Mouse (Mus musculus) C2C12 (cell line): ENCODE measurements around the gene Mdh2. TPM values are rescaled to one million over a fixed set of nuclear protein-coding genes. Genes with fewer than 3 reads are reported as not detected.

ENCODE experiments used
- H3K27me3 ChIP-seq: one replicate; pipeline ENCODE4 v1.6.1; 2011; ENCODE audit not compliant: control insufficient read depth, insufficient read depth, insufficient read length
- H3K36me3 ChIP-seq: one replicate; pipeline ENCODE4 v1.6.1; 2011; ENCODE audit not compliant: control insufficient read depth, insufficient read depth
- H3K4me3 ChIP-seq: one replicate; pipeline ENCODE4 v1.5.1; 2011; ENCODE audit warnings: mild to moderate bottlenecking, control low read depth; ENCODE audit not compliant: poor library complexity, insufficient read depth, severe bottlenecking
- H3K79me2 ChIP-seq: one replicate; pipeline ENCODE4 v1.6.1; 2011; ENCODE audit not compliant: control insufficient read depth, insufficient read depth
- H3K79me3 ChIP-seq: one replicate; pipeline ENCODE4 v1.6.1; 2011; ENCODE audit warnings: low read depth, control low read depth
- H3ac ChIP-seq: one replicate; pipeline ENCODE3; 2011; ENCODE audit warnings: low read depth; ENCODE audit not compliant: control insufficient read depth, insufficient read length
- CEBPB ChIP-seq: IDR thresholded peaks from one replicate; pipeline ENCODE4 v1.6.1; 2011; ENCODE audit warnings: low read depth, mild to moderate bottlenecking, control low read depth, moderate library complexity
- CTCF ChIP-seq: IDR thresholded peaks from one replicate; pipeline ENCODE4 v1.5.1; 2011; ENCODE audit not compliant: control insufficient read depth, insufficient read depth, insufficient read length
- FOSL1 ChIP-seq: IDR thresholded peaks from one replicate; pipeline ENCODE4 v1.8.0; 2011; ENCODE audit warnings: mild to moderate bottlenecking, low read length; ENCODE audit not compliant: poor library complexity, insufficient read depth, severe bottlenecking
- MAX ChIP-seq: IDR thresholded peaks from one replicate; pipeline ENCODE4 v1.6.1; 2011; ENCODE audit warnings: mild to moderate bottlenecking, control low read depth
- MYOD1 ChIP-seq: IDR thresholded peaks from one replicate; pipeline ENCODE4 v1.6.1; 2011; ENCODE audit warnings: low read depth; ENCODE audit not compliant: control insufficient read depth, insufficient read length
- MYOG ChIP-seq: IDR thresholded peaks from one replicate; pipeline ENCODE4 v1.6.1; 2011; ENCODE audit not compliant: control insufficient read depth, insufficient read length; ENCODE audit errors: extremely low read depth
- USF1 ChIP-seq: IDR thresholded peaks from one replicate; pipeline ENCODE4 v1.6.1; 2011; ENCODE audit warnings: low read depth, mild to moderate bottlenecking, control low read depth, moderate library complexity
- polyA plus RNA-seq: library from polyadenylated mRNA; unstranded; fragments of >200 nt; fragmentation: generic; extraction: Trizol; gene quantifications from one replicate; pipeline ENCODE4 v1.2.1, GENCODE M21; 2012; ENCODE audit warnings: missing spikeins

Mdh2 gene
- polyA plus RNA-seq, 1 experiment: 700 TPM

GRCm38 (mm10) chr5:135742156-135742555 lies 36.1 kb upstream of the Mdh2 start:
- TF ChIP-seq CTCF: no peak
- TF ChIP-seq CEBPB: no peak
- no peak for TF ChIP-seq MAX
- TF ChIP-seq MYOD1: no peak
- TF ChIP-seq MYOG: no peak
- no peak for TF ChIP-seq FOSL1
- TF ChIP-seq USF1: no peak
- Histone ChIP-seq H3K79me2 (peaks cover 11% of the 10 kb centered on the region), H3K27me3 (no peaks in the 10 kb centered on the region)

DNA sequence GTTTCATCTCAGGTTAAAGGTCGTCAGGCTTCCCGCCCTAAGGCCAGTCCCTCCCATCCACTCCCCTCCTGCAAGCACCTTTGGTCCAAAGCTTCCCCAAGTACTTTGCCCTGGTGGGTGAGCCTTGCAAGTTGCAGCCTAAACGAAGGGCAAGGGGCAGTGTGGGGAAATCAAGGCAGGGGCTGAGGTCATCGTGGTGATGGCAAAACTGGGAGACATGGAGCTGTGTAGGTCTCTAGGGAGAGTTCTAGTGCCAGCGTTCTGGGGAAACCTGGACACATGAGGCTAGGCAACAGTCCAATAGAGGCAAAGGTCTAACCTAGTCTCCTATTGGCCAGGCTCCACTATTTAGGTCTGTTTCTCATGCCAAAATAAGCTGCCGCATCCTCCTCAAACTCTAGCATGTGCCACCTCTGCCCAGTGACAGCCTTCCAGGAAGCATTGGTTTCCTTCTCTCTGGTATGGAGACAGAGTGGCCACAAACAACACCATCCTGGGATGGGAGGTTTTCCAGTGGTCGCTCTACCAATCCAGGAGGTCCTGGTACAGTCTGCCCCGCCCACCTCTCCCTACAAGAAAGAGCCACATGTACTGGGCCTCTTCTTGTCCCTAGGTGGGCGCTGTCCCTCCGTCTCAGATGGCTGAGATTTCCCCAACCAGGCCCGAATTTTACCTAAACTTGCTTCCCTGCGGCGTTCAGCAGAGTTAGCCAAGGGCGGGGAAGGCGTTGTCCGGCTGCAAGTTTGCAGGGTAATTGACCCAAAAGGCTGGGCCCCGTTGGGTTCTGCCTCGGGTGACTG lies 35.1 kb upstream of the Mdh2 start:
- H3K4me3 ChIP-seq: peak overlapping the region; percentile 71
- H3K27me3 ChIP-seq: no peaks in the 10 kb centered on the region
- peaks cover 11% of the 10 kb centered on the region for H3K79me2 ChIP-seq
- peak overlapping the region; percentile 64 for H3ac ChIP-seq
- H3K36me3 ChIP-seq: peaks cover 21% of the 10 kb centered on the region
- no peak for TF ChIP-seq CTCF
- no peak for TF ChIP-seq FOSL1
- no peak for TF ChIP-seq MAX
- TF ChIP-seq MYOG: no peak
- TF ChIP-seq USF1: no peak
- no peak for TF ChIP-seq CEBPB
- TF ChIP-seq MYOD1: no peak
- peaks cover 2% of the 10 kb centered on the region for H3K79me3 ChIP-seq

More at GRCm38 (mm10) chr5:135742156-135742555, 36.1 kb upstream of the Mdh2 start:
- H3K4me3 ChIP-seq: no peak overlapping the region
- peaks cover 27% of the 10 kb centered on the region for H3K36me3 ChIP-seq
- peaks cover 2% of the 10 kb centered on the region for H3K79me3 ChIP-seq
- H3ac ChIP-seq: no peak overlapping the region

GRCm38 (mm10) chr5:135743741-135744609 lies 34.3 kb upstream of the Mdh2 start, which contains the start of gene Tmem120a:
TSS of gene Tmem120a (minus strand) at chr5:135744448.
- Histone ChIP-seq H3K79me3 (peaks cover 2% of the 10 kb centered on the region), H3K79me2 (peaks cover 11% of the 10 kb centered on the region), H3ac (peak within 1 kb of the TSS; percentile 64), H3K27me3 (no peaks in the 10 kb centered on the region), H3K4me3 (peak within 1 kb of the TSS; percentile 71), H3K36me3 (peaks cover 19% of the 10 kb centered on the region)
- TF ChIP-seq MYOG (no peak), CEBPB (no peak), MYOD1 (no peak), FOSL1 (no peak), CTCF (no peak), USF1 (no peak), MAX (no peak)

- Histone ChIP-seq H3K36me3 (peaks cover 19% of the 10 kb centered on the region), H3ac (peak overlapping the region; percentile 27), H3K79me3 (peaks cover 2% of the 10 kb centered on the region)
These were observed 33.5 kb upstream of the Mdh2 start for GRCm38 (mm10) chr5:135744742-135745141.

GRCm38 (mm10) chr5:135751041-135751440 lies 27.2 kb upstream of the Mdh2 start:
- Histone ChIP-seq H3K27me3 (no peaks in the 10 kb centered on the region), H3K36me3 (no peaks in the 10 kb centered on the region), H3K79me3 (no peaks in the 10 kb centered on the region), H3ac (no peak overlapping the region), H3K4me3 (no peak overlapping the region), H3K79me2 (no peaks in the 10 kb centered on the region)
- TF ChIP-seq CTCF (no peak), MAX (no peak), FOSL1 (no peak)

More at GRCm38 (mm10) chr5:135744742-135745141, 33.5 kb upstream of the Mdh2 start:
- Histone ChIP-seq H3K27me3 (no peaks in the 10 kb centered on the region), H3K4me3 (no peak overlapping the region), H3K79me2 (peaks cover 11% of the 10 kb centered on the region)
- TF ChIP-seq MYOG (no peak), MYOD1 (no peak), FOSL1 (no peak), CEBPB (no peak), MAX (no peak), CTCF (no peak), USF1 (no peak)

DNA sequence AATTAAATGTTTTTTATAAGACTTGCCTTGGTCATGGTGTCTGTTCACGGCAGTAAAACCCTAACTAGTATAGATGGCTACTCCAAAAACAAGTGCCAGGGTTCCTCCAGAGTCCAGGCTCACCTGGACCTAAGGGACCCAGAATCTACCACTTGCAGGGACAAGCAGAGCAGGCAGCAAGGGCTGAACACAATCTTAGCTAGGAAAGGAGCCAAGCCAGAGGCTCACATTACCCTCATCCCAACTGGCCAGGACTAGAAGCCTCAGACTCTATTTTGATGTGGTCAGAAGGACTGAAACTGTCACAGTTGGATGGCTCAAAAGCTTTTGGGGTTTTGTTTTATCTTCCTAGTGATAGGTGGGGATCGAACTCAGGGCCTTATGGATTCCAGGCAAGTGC lies 26.7 kb upstream of the Mdh2 start:
- TF ChIP-seq MYOD1: no peak
- TF ChIP-seq FOSL1: no peak
- no peak for TF ChIP-seq MAX
- TF ChIP-seq MYOG: no peak
- TF ChIP-seq USF1: no peak
- TF ChIP-seq CTCF: no peak
- TF ChIP-seq CEBPB: no peak
- H3ac ChIP-seq: no peak overlapping the region
- H3K27me3 ChIP-seq: no peaks in the 10 kb centered on the region
- H3K79me2 ChIP-seq: no peaks in the 10 kb centered on the region
- no peaks in the 10 kb centered on the region for H3K36me3 ChIP-seq
- H3K4me3 ChIP-seq: no peak overlapping the region
- H3K79me3 ChIP-seq: no peaks in the 10 kb centered on the region
